Mouse (Mus musculus) left cerebral cortex, adult 2 months (tissue): Measurements from ENCODE around the gene Chchd1. TPM values are rescaled to one million over a fixed set of nuclear protein-coding genes. Genes with fewer than 3 reads are reported as not detected.

Experiments used
- DNase-seq, 2 experiments: peaks; one replicate each; pipeline ENCODE4 v3.0.0; 2021 to 2022; ENCODE audit warnings: low spot score in 2 of 2, mixed read lengths in 1 of 2; ENCODE audit errors: extremely low spot score in 1 of 2
- H3K27ac ChIP-seq: fragments of 200-600 bp; 2 replicates; pipeline ENCODE4 v1.8.1; 2022
- H3K4me3 ChIP-seq: fragments of 200-600 bp; 2 replicates; pipeline ENCODE4 v1.8.1; 2022
- CTCF ChIP-seq: fragments of 200-600 bp; IDR thresholded peaks from 2 replicates; pipeline ENCODE4 v1.8.1; 2022; ENCODE audit warnings: antibody characterized with exemption, mild to moderate bottlenecking, moderate library complexity
- intact Hi-C: fragments of 180-260 bp; cut with DNase I; formaldehyde crosslinking; loops from one replicate; pipeline ENCODE4 v1.15.1; 2025
- microRNA-seq, 2 experiments: library from miRNA; unstranded; fragments of <30 nt; microRNA quantifications; one replicate each; pipeline ENCODE4 v1.2.0; 2021
- total RNA-seq, 2 experiments: library from RNA; stranded (reverse); gene quantifications; 2 replicates each; pipeline ENCODE4 v1.2.3; 2021

Chchd1 gene
- total RNA-seq, 2 experiments from 2014 or later, result 47.3 to 48.1 TPM

GRCm38 (mm10) chr14:20750503-20750902 lies 47.7 kb downstream of the Chchd1 start:
- no peak overlapping the region for H3K27ac ChIP-seq
- no peak for DNase-seq
- intact Hi-C loops, result no loop called here
- no peak overlapping the region for H3K4me3 ChIP-seq
- TF ChIP-seq CTCF, result no peak

GRCm38 (mm10) chr14:20753792-20754191 lies 51.0 kb downstream of the Chchd1 start:
- intact Hi-C loops, result no loop called here
- no peak for TF ChIP-seq CTCF
- H3K27ac ChIP-seq, result no peak overlapping the region
- no peak overlapping the region for H3K4me3 ChIP-seq
- DNase-seq, result no peak

Small RNA genes lying within 50 kb of the gene (microRNA-seq; reads per million reads assigned to microRNA genes)
- gene Mir6946, result 0.72 to 0.73 reads per million in 2 experiments

Other genes starting within 250 kb of the Chchd1 start
- gene Anxa7, start 222.9 kb upstream of the Chchd1 start, total RNA-seq, result 10 to 100 TPM; 64.9 to 66.2 TPM
- 1 to 10 TPM in 1 of 2 experiments, under 1 TPM in 1; 0.97 to 1.2 TPM for gene Mss51, start 206.1 kb upstream of the Chchd1 start, total RNA-seq
- 100 to 1,000 TPM; 267 to 280 TPM for gene Ppp3cb, start 156.4 kb upstream of the Chchd1 start, total RNA-seq
- gene Usp54, start 61.9 kb upstream of the Chchd1 start, total RNA-seq, result 10 to 100 TPM; 42.2 to 48.8 TPM
- not detected for gene Myoz1, start 46.5 kb upstream of the Chchd1 start, total RNA-seq
- under 1 TPM; 0.21 to 0.23 TPM for gene Synpo2l, start 34.7 kb upstream of the Chchd1 start, total RNA-seq
- gene Sec24c, start 28.7 kb upstream of the Chchd1 start, total RNA-seq, result 100 to 1,000 TPM; 113 to 115 TPM
- 10 to 100 TPM; 17.6 to 18.2 TPM for gene Fut11, start 8.0 kb upstream of the Chchd1 start, total RNA-seq
- gene Zswim8, start 4.5 kb downstream of the Chchd1 start, total RNA-seq, result 100 to 1,000 TPM; 176 to 180 TPM
- 10 to 100 TPM; 15.5 to 17.7 TPM for gene Ndst2, start 31.6 kb downstream of the Chchd1 start, total RNA-seq
- 100 to 1,000 TPM; 328 to 345 TPM for gene Camk2g, start 91.1 kb downstream of the Chchd1 start, total RNA-seq
- 1 to 10 TPM; 6.5 to 9.6 TPM for gene Plau, start 133.7 kb downstream of the Chchd1 start, total RNA-seq
- gene Vcl, start 226.4 kb downstream of the Chchd1 start, total RNA-seq, result 10 to 100 TPM; 23.7 to 25.0 TPM